Mouse (Mus musculus): ENCODE data around the gene Grm4. TPM values are rescaled to one million over a fixed set of nuclear protein-coding genes. Genes with fewer than 3 reads are reported as not detected.

The Grm4 gene
- total and polyA plus RNA-seq, 3 experiments = 0.06 TPM; not detected in 2

DNA sequence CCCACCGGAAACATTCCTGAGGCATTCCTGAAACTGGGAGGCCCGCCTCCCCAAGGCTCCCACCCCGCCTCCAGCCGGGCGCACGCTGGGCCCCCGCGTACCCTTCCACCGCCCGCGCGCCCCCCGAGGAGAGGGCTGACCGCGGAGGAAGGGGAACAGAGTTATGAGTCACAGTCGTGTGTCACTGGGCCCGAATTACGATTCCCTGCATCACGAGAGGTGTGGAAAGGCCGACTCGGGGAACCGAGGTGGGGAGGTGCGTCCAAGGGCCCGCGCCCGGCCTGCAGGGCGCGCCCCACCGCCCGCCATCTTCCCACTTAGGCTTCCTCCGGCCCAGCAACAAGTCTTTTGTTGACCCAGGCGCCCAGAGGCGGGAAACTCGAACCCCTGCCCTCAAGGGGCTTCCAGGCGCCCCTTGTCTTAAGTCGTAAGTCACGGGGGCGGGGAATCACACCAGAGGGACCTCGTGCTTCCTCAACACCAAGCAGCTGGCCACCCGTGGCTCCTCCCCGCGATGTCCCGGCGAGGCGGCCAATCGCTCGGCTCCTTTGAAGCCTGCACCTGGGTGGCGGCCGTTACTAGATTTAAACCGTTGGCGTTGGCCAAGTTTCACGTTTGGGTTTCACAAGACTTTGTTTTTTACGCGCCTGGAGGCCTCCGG lies 34.4 kb upstream of the Grm4 start:
- H3K27me3 ChIP-seq (ENCODE audit: control insufficient read depth in 1 of 2, insufficient read depth in 2 of 2, low read length in 2 of 2) = no peaks in the 10 kb centered on the region
- peak overlapping the region; percentile 99 for H3K9ac ChIP-seq (ENCODE audit: control insufficient read depth, low read depth, low read length, poor library complexity, severe bottlenecking)
- H3K4me1 ChIP-seq (ENCODE audit: control insufficient read depth in 1 of 2, insufficient read depth in 2 of 2, low read length in 2 of 2) = peaks cover 0 to 21% of the 10 kb centered on the region in 2 experiments; a peak in 3 of 4 replicates
- H3K9me3 ChIP-seq (replicated peaks; ENCODE audit: insufficient read depth, low read length) = no peaks in the 10 kb centered on the region
- peaks cover under 1 to 11% of the 10 kb centered on the region in 2 experiments; a peak in 2 of 4 replicates for H3K36me3 ChIP-seq (ENCODE audit: control insufficient read depth in 1 of 2, insufficient read depth in 2 of 2, low read length in 2 of 2)
- H3K79me2 ChIP-seq (ENCODE audit: control insufficient read depth, insufficient read depth, low read length, poor library complexity) = peaks cover 50% of the 10 kb centered on the region
- DNase-seq (ENCODE audit: low read depth, low spot score) = peak; percentile 96
- H3K4me3 ChIP-seq (ENCODE audit: control insufficient read depth in 1 of 2, insufficient read depth in 1 of 2, low read depth in 2 of 2, low read length in 2 of 2) = peak overlapping the region; percentile 50 to 59
- H3K27ac ChIP-seq (ENCODE audit: control insufficient read depth, low read depth, low read length) = peak overlapping the region; percentile 95
- TF ChIP-seq E2F4 (IDR thresholded peaks at IDR 0.05; ENCODE audit: borderline replicate concordance, low read depth, low read length) (peak; percentile 66; the same call in 1 of the 2 replicates), SIN3A (IDR thresholded peaks at IDR 0.05; ENCODE audit: low read length) (peak; percentile 66; the same call in 1 of the 2 replicates), TAL1 (IDR thresholded peaks at IDR 0.05; ENCODE audit: low read length) (no peak), CHD2 (IDR thresholded peaks at IDR 0.05; ENCODE audit: low read length) (no peak), MAFK (IDR thresholded peaks at IDR 0.05; ENCODE audit: borderline replicate concordance, low read depth, low read length) (no peak), ZKSCAN1 (IDR thresholded peaks at IDR 0.05; ENCODE audit: low read depth, low read length) (no peak), POLR2AphosphoS5 (IDR thresholded peaks at IDR 0.05; ENCODE audit: borderline replicate concordance, low read depth, low read length) (no peak), MAZ (IDR thresholded peaks at IDR 0.05; ENCODE audit: low read depth, low read length) (no peak; the same call in 1 of the 2 replicates), MXI1 (IDR thresholded peaks at IDR 0.05; ENCODE audit: low read depth, low read length) (peak; percentile 74), MYC (IDR thresholded peaks at IDR 0.05; ENCODE audit: low read depth, low read length) (peak; percentile 94), POLR2AphosphoS2 (IDR thresholded peaks at IDR 0.05; ENCODE audit: low read length) (no peak), KAT2A (conservative IDR thresholded peaks at IDR 0.05; ENCODE audit: low read depth, low read length) (no peak), CHD1 (IDR thresholded peaks at IDR 0.05; ENCODE audit: low read depth, low read length) (no peak), EP300 (IDR thresholded peaks at IDR 0.05; ENCODE audit: low read depth in 1 of 2, low read length in 2 of 2) (peak in 1 of 2 experiments; percentile 61; a peak in 2 of 4 replicates), TCF12 (IDR thresholded peaks at IDR 0.05; ENCODE audit: low read depth, low read length) (no peak; the same call in 1 of the 2 replicates), MAX (IDR thresholded peaks at IDR 0.05; ENCODE audit: low read length) (peak; percentile 95), BHLHE40 (IDR thresholded peaks at IDR 0.05; ENCODE audit: borderline replicate concordance, low read depth, low read length) (peak; percentile 54; the same call in 1 of the 2 replicates), POLR2A (IDR thresholded peaks at IDR 0.05; ENCODE audit: control insufficient read depth in 1 of 2, insufficient read depth in 1 of 2, low read depth in 1 of 2, low read length in 2 of 2, poor library complexity in 1 of 2) (no peak; a peak in 1 of 4 replicates), GABPA (IDR thresholded peaks at IDR 0.05; ENCODE audit: low read depth, low read length) (no peak), ETS1 (IDR thresholded peaks at IDR 0.05; ENCODE audit: low read depth, low read length) (peak; percentile 64; the same call in 1 of the 2 replicates), JUND (IDR thresholded peaks at IDR 0.05; ENCODE audit: low read depth, low read length) (no peak), CTCF (IDR thresholded peaks at IDR 0.05 in 2 of 3, conservative IDR thresholded peaks at IDR 0.05 in 1 of 3; ENCODE audit: control insufficient read depth in 1 of 3, insufficient read depth in 1 of 3, low read depth in 2 of 3, low read length in 3 of 3, poor library complexity in 1 of 3, severe bottlenecking in 1 of 3) (no peak), USF1 (IDR thresholded peaks at IDR 0.05; ENCODE audit: low read depth, low read length) (peak; percentile 69), ZMIZ1 (IDR thresholded peaks at IDR 0.05; ENCODE audit: low read depth, low read length) (0 out of 2 replicates have a peak, but pooled peaks have one; percentile 14), GATA1 (IDR thresholded peaks at IDR 0.05; ENCODE audit: low read depth, low read length) (no peak), USF2 (IDR thresholded peaks at IDR 0.05; ENCODE audit: borderline replicate concordance in 1 of 2, insufficient read depth in 1 of 2, low read depth in 1 of 2, low read length in 2 of 2) (no peak), SMC3 (IDR thresholded peaks at IDR 0.05; ENCODE audit: low read depth, low read length) (no peak), ZC3H11A (IDR thresholded peaks at IDR 0.05; ENCODE audit: low read depth, low read length) (no peak), HCFC1 (IDR thresholded peaks at IDR 0.05; ENCODE audit: low read depth, low read length) (peak; percentile 39), ELF1 (IDR thresholded peaks at IDR 0.05; ENCODE audit: low read depth, low read length) (peak; percentile 47; the same call in 1 of the 2 replicates), MYB (IDR thresholded peaks at IDR 0.05; ENCODE audit: low read depth, low read length) (peak; percentile 88), RAD21 (IDR thresholded peaks at IDR 0.05; ENCODE audit: low read depth, low read length) (no peak), ZNF384 (IDR thresholded peaks at IDR 0.05; ENCODE audit: low read depth, low read length) (no peak), RCOR1 (IDR thresholded peaks at IDR 0.05; ENCODE audit: low read depth, low read length) (no peak), UBTF (IDR thresholded peaks at IDR 0.05; ENCODE audit: borderline replicate concordance, insufficient read depth, low read depth, low read length) (0 out of 2 replicates have a peak, but pooled peaks have one; percentile 10), NELFE (IDR thresholded peaks at IDR 0.05; ENCODE audit: low read depth, low read length) (no peak; the same call in 1 of the 2 replicates), TBP (IDR thresholded peaks at IDR 0.05; ENCODE audit: low read depth, low read length) (0 out of 2 replicates have a peak, but pooled peaks have one; percentile 49)
